Mouse (Mus musculus) ES-E14 (cell line): ENCODE data around the gene Arhgef28. TPM values are rescaled to one million over a fixed set of nuclear protein-coding genes. Genes with fewer than 3 reads are reported as not detected.
A peak's percentile ranks its signal among the peaks of the same experiment; 100 is the strongest.

Experiments
- DNase-seq: peaks from one replicate; pipeline ENCODE4 v3.0.0-alpha.2; 2013; ENCODE audit warnings: low read depth, low spot score
- H3K27ac ChIP-seq: 2 replicates; pipeline ENCODE4 v1.5.1; 2012; ENCODE audit warnings: low read depth, mild to moderate bottlenecking, low read length, moderate library complexity, mixed read lengths; ENCODE audit not compliant: poor library complexity, insufficient read depth, severe bottlenecking
- H3K36me3 ChIP-seq: 2 replicates; pipeline ENCODE4 v1.6.1; 2012; ENCODE audit warnings: mild to moderate bottlenecking, low read length, moderate library complexity, mixed read lengths; ENCODE audit not compliant: control insufficient read depth, poor library complexity, insufficient read depth, severe bottlenecking
- H3K4me1 ChIP-seq, 2 experiments: fragments of 150-350 bp in 1 of 2; sonication (generic) in 1 of 2; 2 replicates each; pipeline ENCODE4 v1.6.1; 2012; ENCODE audit warnings: low read length in 2 of 2, mild to moderate bottlenecking in 1 of 2, mixed read lengths in 1 of 2; ENCODE audit not compliant: control insufficient read depth in 2 of 2, insufficient read depth in 2 of 2, poor library complexity in 1 of 2
- H3K4me3 ChIP-seq, 2 experiments: fragments of 150-350 bp in 1 of 2; sonication (generic) in 1 of 2; 2 replicates each; pipeline ENCODE4 v1.5.1; 2012; ENCODE audit warnings: low read length in 2 of 2, low read depth in 1 of 2, mild to moderate bottlenecking in 1 of 2, mixed read lengths in 1 of 2; ENCODE audit not compliant: insufficient read depth in 1 of 2, poor library complexity in 1 of 2, severe bottlenecking in 1 of 2
- H3K9ac ChIP-seq: 2 replicates; pipeline ENCODE4 v1.6.1; 2012; ENCODE audit warnings: low read depth, mild to moderate bottlenecking, low read length, mixed read lengths; ENCODE audit not compliant: poor library complexity, insufficient read depth, severe bottlenecking
- H3K9me3 ChIP-seq: fragments of 150-350 bp; sonication (generic); 2 replicates; pipeline ENCODE4 v1.6.1; 2012; ENCODE audit warnings: low read depth, mild to moderate bottlenecking, low read length; ENCODE audit not compliant: control insufficient read depth, insufficient read depth
- CHD2 ChIP-seq: IDR thresholded peaks from 2 replicates; pipeline ENCODE4 v1.6.1; 2014; ENCODE audit warnings: mild to moderate bottlenecking, low read depth, low read length, inconsistent platforms
- HCFC1 ChIP-seq: IDR thresholded peaks from 2 replicates; pipeline ENCODE4 v1.6.1; 2012; ENCODE audit warnings: low read length, inconsistent platforms, borderline replicate concordance; ENCODE audit not compliant: insufficient read depth
- MAFK ChIP-seq: IDR thresholded peaks from 2 replicates; pipeline ENCODE4 v1.6.1; 2014; ENCODE audit warnings: mild to moderate bottlenecking, low read depth, low read length, inconsistent platforms; ENCODE audit not compliant: insufficient read depth
- ZC3H11A ChIP-seq: IDR thresholded peaks from 2 replicates; pipeline ENCODE4 v1.6.1; 2012; ENCODE audit warnings: low read depth, mild to moderate bottlenecking, inconsistent platforms, low read length, borderline replicate concordance
- ZNF384 ChIP-seq: IDR thresholded peaks from 2 replicates; pipeline ENCODE4 v1.6.1; 2012; ENCODE audit warnings: low read depth, low read length, inconsistent platforms
- in situ Hi-C, 2 experiments: fragments of 600-800 bp; cut with MboI; formaldehyde crosslinking; loops; one replicate each; pipeline ENCODE4 v1.15.1; 2025; ENCODE audit warnings: low sequenced_read_pairs in 2 of 2, inconsistent platforms in 1 of 2; ENCODE audit not compliant: unreplicated experiment in 2 of 2
- total RNA-seq: library from RNA; depleted of rRNA; stranded (reverse); fragments of 300-350 nt; gene quantifications from 2 replicates; pipeline ENCODE4 v1.2.3, GENCODE M21; 2012

Gene Arhgef28
- total RNA-seq, 1 experiment = 19.0 TPM

DNA sequence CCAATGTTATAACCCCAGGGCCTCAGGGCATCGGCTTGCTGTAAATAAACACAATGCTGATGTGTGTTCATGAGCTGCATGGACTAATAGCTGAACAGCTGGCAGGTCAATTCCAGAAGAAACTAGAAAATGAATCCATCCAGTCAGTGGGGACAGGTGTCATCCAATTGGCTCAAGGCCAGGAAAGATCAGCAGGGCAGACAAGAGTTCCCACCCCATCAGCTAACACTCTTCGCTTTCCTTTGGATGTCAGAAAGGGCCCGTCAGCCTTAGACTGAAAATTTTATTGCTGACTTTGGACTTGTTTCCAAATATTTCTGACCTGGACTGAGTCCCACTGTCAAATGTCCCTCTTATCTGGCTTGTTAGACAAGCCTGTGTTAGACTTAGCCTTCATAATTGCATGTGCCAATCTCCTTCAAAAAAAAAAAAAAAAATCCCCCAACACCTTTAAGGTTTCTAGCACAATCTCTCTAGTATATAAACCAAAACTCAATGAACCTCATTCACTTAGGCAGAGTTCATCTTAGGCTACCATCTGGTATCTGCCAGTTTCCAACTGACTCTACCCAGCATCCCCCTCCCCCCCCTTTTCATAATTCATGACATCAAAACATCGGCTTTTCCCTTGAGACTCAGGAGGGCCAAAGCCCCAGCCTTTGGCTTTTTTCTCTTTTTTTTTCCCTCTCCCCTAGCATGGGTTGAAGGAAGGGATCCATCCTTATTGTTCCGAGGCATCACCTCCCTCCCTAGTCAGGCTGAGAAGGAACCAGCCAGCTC lies 38.5 kb upstream of the Arhgef28 start:
- TF ChIP-seq HCFC1 (no peak), ZC3H11A (no peak), ZNF384 (no peak), CHD2 (no peak), MAFK (no peak)
- Histone ChIP-seq H3K36me3 (peaks cover 18% of the 10 kb centered on the region), H3K9ac (no peak overlapping the region), H3K4me1 (no peaks in the 10 kb centered on the region), H3K4me3 (no peak overlapping the region), H3K27ac (no peak overlapping the region), H3K9me3 (no peaks in the 10 kb centered on the region)
- in situ Hi-C loops = no loop called here
- DNase-seq = no peak

DNA sequence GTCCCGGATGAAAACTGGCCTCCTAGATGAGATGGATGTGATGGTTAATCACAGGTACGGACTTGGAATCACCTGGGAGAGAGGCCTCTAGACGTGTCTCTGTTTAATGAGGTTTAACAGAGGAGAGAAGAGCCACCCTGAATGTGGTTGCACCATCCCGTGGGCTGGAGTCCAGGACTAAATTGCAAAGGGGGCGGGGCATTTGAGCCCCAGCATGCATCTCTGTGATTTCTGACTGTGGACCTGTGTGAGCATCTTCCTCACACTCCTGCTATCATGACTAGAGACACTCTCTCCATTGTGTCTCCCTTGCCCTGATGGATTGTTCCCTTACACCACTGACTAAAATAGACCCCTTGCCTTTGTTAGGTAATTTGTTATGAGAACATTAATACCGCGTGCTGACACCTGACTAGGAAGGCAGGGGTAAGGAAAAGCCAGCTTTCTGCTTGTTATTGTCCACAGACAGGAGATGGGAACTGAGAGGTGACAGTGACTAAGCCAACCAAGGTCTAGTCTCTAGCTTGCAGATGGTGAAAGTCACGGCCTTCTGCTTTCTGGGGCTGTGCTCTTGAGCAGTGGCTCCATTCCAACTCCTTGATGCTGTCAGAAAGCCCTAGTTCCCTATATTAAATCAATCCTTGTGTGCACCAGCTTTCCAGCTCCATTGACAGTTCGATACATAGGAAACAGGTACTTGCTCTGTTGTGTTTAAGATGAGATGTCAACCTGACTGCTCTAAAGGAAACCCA lies 35.5 kb upstream of the Arhgef28 start:
- no peak overlapping the region for H3K4me3 ChIP-seq
- H3K9me3 ChIP-seq = no peaks in the 10 kb centered on the region
- in situ Hi-C loops = no loop called here
- H3K4me1 ChIP-seq = no peaks in the 10 kb centered on the region
- no peaks in the 10 kb centered on the region for H3K36me3 ChIP-seq
- H3K9ac ChIP-seq = no peak overlapping the region
- H3K27ac ChIP-seq = no peak overlapping the region
- no peak for TF ChIP-seq MAFK
- TF ChIP-seq HCFC1 = no peak
- TF ChIP-seq CHD2 = no peak
- no peak for TF ChIP-seq ZC3H11A
- TF ChIP-seq ZNF384 = no peak
- no peak for DNase-seq

DNA sequence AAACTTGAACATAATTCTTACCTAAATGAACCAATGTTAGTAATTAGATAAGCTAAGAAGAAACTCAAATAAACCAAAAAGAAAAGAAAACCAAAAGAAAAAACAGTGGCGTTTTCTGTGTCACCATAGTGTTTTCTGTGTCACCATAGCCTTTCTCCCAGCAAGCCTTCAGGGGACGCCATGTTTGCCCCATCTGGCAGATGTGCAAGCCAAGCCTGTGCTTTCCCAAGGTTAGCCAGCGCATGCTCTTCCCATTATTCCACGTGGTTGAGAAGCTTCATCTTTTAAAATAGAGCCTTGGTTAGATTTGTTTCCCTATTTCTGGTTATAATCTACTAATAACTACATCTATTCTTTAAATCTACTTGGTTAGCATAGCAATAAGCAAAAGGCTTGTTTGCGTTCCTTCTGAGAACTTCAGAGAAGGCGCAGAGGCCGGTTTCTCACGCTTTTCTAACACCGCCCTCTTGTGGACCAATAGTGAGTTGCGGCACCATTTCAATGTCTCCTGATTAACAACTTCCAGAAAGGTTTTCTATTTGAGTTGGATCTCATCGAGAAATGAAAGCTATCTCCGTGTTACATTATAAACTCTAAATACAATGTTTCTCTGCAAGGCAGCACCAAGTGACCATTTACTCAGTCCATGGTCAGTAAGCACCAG lies 33.9 kb upstream of the Arhgef28 start:
- Histone ChIP-seq H3K9ac (no peak overlapping the region), H3K36me3 (no peaks in the 10 kb centered on the region), H3K4me1 (no peaks in the 10 kb centered on the region), H3K4me3 (no peak overlapping the region), H3K9me3 (no peaks in the 10 kb centered on the region), H3K27ac (no peak overlapping the region)
- peak; percentile 71 for DNase-seq
- in situ Hi-C loops = loop anchor here (5.0 to 10.0 kb wide), 2 partner anchors 203 to 205 kb away; no protein-coding TSS in a partner anchor
- TF ChIP-seq ZC3H11A (peak; percentile 90; the same call in 1 of the 2 replicates), HCFC1 (no peak)

DNA sequence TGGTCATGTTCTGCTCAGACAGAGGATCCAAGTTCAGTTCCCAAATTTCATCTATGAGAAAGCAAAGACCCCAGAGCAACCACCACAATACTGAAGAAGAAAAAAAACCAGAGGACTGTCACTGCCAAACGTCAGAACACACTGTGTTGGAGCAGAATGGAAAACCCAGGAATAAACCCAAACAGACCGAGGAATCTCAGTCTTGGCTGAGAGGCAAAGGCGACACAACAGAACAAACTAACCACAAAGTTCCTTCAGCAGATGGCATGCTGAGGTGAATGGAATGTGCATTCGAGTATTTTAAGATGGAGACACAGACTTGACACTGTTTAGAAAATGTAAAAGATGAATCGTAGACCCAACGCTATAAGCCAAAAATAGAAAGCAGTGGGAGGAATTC lies 29.2 kb upstream of the Arhgef28 start:
- no peak for DNase-seq

More for the DNA sequence above, 29.2 kb upstream of the Arhgef28 start:
- in situ Hi-C loops = loop anchor here (5.0 to 10.0 kb wide), 2 partner anchors 198 to 201 kb away; no protein-coding TSS in a partner anchor
- H3K4me1 ChIP-seq = no peaks in the 10 kb centered on the region
- no peak overlapping the region for H3K4me3 ChIP-seq
- TF ChIP-seq HCFC1 (no peak), ZNF384 (no peak), MAFK (no peak), ZC3H11A (no peak), CHD2 (no peak)
- H3K9ac ChIP-seq = no peak overlapping the region
- no peak overlapping the region for H3K27ac ChIP-seq
- no peaks in the 10 kb centered on the region for H3K36me3 ChIP-seq
- H3K9me3 ChIP-seq = no peaks in the 10 kb centered on the region
